Mouse (Mus musculus): ENCODE results near the gene Foxs1. TPM values are rescaled to one million over a fixed set of nuclear protein-coding genes. Genes with fewer than 3 reads are reported as not detected.
A peak's percentile ranks its signal among the peaks of the same experiment; 100 is the strongest.

Gene Foxs1
- 1.6 and 1.8 TPM in 2 replicates for polyA plus RNA-seq (2016; fragmentation: Nextera tagmentation; extraction: Ambion mirVana)

DNA sequence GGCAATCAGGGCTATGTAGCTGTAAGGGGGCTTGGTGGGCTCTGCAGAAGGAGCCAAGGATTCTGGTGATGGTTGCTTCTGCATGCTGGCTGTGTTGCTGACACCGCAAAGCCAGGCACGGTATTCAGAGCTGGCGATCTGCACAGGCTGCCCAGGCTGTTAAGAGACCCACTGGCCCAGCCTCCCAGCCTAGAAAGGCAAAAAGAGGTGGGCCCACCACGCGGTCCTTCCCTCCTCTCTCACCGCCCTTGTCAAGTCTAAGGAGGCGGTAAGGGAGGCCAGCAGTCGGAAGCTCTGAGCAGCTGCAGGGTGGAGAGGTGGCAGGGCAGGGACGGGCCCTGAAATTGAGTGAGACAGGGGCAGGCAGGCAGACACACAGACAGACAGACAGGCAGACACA lies at the start of gene Foxs1:
Gene Foxs1 (minus strand): TSS at position 161 of the 400 bp plus-strand sequence.
- WGBS: 40% methylated on average over 9 of the region's 9 CpGs
- no peaks in the 10 kb centered on the region for H3K9me3 ChIP-seq
- H3K36me3 ChIP-seq (replicated peaks): no peaks in the 10 kb centered on the region
- no peak within 1 kb of the TSS for H3K4me2 ChIP-seq
- no peaks in the 10 kb centered on the region for H3K4me1 ChIP-seq
- H3K27me3 ChIP-seq: peaks cover 24% of the 10 kb centered on the region
- H3K27ac ChIP-seq: no peak within 1 kb of the TSS
- ATAC-seq (ENCODE audit: low FRiP score): no peak
- H3K4me3 ChIP-seq (replicated peaks): no peak within 1 kb of the TSS
- H3K9ac ChIP-seq: no peak within 1 kb of the TSS

DNA sequence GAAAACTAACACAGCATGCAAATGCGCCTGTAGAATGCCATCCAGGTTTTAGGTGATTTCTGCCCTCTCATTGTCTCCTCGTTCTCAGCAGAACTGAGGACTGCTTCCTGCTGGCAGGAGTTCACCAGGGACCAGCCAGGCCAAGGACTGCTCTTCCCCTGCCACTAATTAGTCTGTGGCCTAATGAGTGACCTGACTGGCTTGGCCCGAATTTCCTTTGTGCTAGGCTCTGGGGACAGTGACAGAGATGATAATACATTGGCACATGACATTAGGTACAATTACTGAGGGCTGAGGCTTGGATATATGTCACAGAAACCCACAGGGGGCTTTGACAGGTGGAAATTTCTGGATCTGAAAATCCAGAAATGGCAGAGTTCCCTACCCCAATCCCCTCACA lies 44.0 kb upstream of the Foxs1 start:
- H3K36me3 ChIP-seq (replicated peaks): no peaks in the 10 kb centered on the region
- H3K27me3 ChIP-seq: no peaks in the 10 kb centered on the region; the same call in 1 of the 2 replicates
- no peak overlapping the region for H3K4me3 ChIP-seq (replicated peaks)
- no peak overlapping the region for H3K9ac ChIP-seq
- no peak overlapping the region for H3K27ac ChIP-seq
- no peak overlapping the region for H3K4me2 ChIP-seq
- H3K4me1 ChIP-seq: no peaks in the 10 kb centered on the region
- WGBS: 46% methylated on average over 3 of the region's 3 CpGs
- no peak for ATAC-seq (ENCODE audit: low FRiP score)
- H3K9me3 ChIP-seq: no peaks in the 10 kb centered on the region

DNA sequence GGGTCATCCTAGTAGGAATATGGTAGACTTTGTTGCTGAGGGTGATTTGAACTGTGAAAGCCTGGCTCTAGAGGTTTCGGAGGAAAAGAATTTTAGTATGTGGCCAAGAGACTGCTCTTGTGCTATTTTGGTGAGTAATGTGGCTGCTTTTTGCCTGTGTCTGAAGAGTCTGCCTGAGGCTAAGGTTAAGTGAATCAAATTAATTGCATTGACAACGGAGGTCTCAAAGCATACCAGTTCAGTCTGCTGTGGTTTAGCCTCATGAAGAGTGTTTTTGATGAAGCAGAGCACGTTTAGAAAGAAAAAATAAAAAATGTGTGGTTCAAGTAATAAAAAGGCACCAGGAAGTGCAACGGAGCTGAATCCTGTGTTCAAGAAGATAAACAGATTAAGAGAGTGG lies 32.5 kb upstream of the Foxs1 start:
- no peak overlapping the region for H3K4me3 ChIP-seq (replicated peaks)
- H3K27ac ChIP-seq: no peak overlapping the region
- H3K9ac ChIP-seq: no peak overlapping the region
- ATAC-seq (ENCODE audit: low FRiP score): no peak
- H3K27me3 ChIP-seq: peaks cover 7% of the 10 kb centered on the region
- H3K36me3 ChIP-seq (replicated peaks): no peaks in the 10 kb centered on the region
- no peak overlapping the region for H3K4me2 ChIP-seq
- WGBS: 75% methylated on average over 4 of the region's 4 CpGs
- H3K4me1 ChIP-seq: peaks cover 9% of the 10 kb centered on the region; the same call in 1 of the 2 replicates
- H3K9me3 ChIP-seq: no peaks in the 10 kb centered on the region

DNA sequence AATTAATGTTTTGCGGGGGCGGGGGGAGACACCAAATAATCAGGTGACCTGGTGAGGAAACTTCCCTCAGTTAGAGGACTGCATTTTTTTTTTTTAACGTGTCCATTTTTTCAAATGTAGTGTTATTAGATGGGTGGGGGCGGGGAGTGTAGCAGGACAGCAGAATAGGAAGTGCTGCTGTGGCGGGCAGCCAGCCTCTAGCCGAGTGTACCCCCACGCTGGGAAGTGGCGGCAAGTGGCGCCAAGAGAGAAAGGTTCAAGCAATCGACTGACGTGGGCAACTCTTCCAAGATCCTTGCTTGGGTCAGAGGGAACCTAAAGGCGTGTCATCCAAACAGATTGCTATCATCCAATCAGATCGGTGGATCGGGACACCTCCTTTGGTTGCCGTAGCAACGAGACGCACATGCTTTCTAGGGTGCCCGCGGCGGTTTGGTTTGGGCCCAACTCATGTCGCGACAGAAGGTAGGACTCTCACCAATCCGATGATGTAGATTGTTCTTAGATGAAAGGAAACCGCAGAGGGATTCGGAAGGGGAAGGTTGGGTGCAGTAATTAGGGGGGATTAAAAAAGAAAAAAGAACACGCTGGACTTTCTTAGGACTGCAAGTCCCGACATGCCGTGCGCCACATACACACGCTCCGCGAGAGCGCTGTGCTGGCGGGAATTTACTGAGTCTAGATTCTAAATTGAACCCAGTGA lies 29.2 kb upstream of the Foxs1 start, which contains the start of gene Ttll9:
Gene Ttll9 (plus strand): TSS at position 395 of the 703 bp plus-strand sequence.
- 1% methylated on average over 34 of the region's 34 CpGs for WGBS
- no peaks in the 10 kb centered on the region for H3K36me3 ChIP-seq (replicated peaks)
- H3K4me1 ChIP-seq: peaks cover 9% of the 10 kb centered on the region; the same call in 1 of the 2 replicates
- peak within 1 kb of the TSS; percentile 70 for H3K4me2 ChIP-seq
- no peak within 1 kb of the TSS for H3K27ac ChIP-seq
- no peaks in the 10 kb centered on the region for H3K9me3 ChIP-seq
- peaks cover 15% of the 10 kb centered on the region for H3K27me3 ChIP-seq
- peak within 1 kb of the TSS; percentile 41 for H3K4me3 ChIP-seq (replicated peaks)
- peak within 1 kb of the TSS; percentile 64 for H3K9ac ChIP-seq
- peak; percentile 96 for ATAC-seq (ENCODE audit: low FRiP score)

DNA sequence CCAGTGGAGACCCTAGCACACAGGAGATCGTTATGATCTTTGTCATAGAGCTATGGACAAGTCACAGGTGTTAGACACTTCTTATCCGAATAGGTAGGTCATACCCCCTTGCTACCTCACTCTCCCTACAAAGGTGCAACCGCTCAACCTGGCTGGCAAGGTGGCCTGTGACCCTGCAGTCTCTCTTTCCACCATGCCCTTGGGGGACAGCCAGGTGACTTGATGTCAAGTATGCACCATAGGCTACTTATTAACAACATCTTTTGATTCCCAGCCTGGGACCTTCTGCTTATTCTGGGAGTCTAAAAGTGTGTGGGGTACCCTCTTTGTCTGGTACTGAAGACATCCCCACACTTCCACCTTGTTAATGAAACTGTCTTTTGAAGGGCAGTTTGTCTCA lies 25.1 kb upstream of the Foxs1 start:
- H3K4me2 ChIP-seq: no peak overlapping the region
- H3K4me1 ChIP-seq: peaks cover 9% of the 10 kb centered on the region; the same call in 1 of the 2 replicates
- no peak overlapping the region for H3K27ac ChIP-seq
- peaks cover 28% of the 10 kb centered on the region for H3K27me3 ChIP-seq
- no peaks in the 10 kb centered on the region for H3K9me3 ChIP-seq
- ATAC-seq (ENCODE audit: low FRiP score): no peak
- no peaks in the 10 kb centered on the region for H3K36me3 ChIP-seq (replicated peaks)
- H3K4me3 ChIP-seq (replicated peaks): no peak overlapping the region
- no peak overlapping the region for H3K9ac ChIP-seq
- WGBS: 78% methylated on average over 3 of the region's 3 CpGs

DNA sequence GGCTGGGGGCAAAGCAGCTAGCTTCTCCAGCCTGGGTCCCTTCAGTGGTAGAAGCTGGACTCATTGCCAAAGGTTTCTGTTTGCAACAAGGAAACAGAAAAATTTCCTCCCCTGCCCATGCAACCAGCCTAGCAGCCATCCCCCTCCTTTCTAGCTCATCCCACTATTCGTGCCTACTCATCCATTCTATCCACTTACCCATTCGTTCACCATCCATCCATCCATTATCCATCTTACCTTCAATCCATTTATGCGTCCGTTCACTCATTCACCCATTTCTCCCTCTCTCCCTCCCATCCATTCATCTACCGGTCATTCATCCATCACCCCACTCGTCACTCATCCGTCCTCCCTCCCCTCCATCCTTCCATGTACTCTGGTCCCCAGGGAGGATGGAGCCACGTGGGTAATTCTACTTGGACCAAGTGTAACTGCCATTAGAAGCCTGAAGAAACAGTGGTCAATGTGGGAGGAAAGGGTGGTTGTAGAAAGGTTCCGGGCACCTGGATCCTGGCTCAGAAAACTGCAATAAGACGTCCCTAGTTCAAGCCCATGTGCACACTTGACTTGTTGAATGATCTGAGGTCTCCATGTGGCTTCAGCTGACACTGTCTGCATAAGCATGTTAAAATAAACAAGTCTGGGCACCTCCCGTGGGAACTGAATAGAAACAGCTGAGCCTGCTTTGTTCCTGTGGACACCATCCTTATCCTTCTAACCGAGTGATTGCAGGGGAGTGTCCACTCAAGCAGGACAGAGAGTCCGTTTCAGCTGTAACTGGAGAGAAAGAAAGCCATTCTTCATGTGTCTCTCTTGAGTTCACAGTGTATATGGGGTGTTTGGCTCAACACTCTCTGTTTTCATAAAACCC lies 19.1 kb upstream of the Foxs1 start:
- Histone ChIP-seq H3K4me3 (replicated peaks) (peak overlapping the region; percentile 76), H3K36me3 (replicated peaks) (no peaks in the 10 kb centered on the region), H3K4me1 (peaks cover 22% of the 10 kb centered on the region), H3K4me2 (peak overlapping the region; percentile 99), H3K9ac (peak overlapping the region; percentile 82), H3K9me3 (no peaks in the 10 kb centered on the region), H3K27me3 (peaks cover 59% of the 10 kb centered on the region), H3K27ac (0 out of 2 replicates have a peak overlapping the region, but pooled peaks have one; percentile 25)
- WGBS: 17% methylated on average over 13 of the region's 13 CpGs
- ATAC-seq (ENCODE audit: low FRiP score): peak; percentile 49

DNA sequence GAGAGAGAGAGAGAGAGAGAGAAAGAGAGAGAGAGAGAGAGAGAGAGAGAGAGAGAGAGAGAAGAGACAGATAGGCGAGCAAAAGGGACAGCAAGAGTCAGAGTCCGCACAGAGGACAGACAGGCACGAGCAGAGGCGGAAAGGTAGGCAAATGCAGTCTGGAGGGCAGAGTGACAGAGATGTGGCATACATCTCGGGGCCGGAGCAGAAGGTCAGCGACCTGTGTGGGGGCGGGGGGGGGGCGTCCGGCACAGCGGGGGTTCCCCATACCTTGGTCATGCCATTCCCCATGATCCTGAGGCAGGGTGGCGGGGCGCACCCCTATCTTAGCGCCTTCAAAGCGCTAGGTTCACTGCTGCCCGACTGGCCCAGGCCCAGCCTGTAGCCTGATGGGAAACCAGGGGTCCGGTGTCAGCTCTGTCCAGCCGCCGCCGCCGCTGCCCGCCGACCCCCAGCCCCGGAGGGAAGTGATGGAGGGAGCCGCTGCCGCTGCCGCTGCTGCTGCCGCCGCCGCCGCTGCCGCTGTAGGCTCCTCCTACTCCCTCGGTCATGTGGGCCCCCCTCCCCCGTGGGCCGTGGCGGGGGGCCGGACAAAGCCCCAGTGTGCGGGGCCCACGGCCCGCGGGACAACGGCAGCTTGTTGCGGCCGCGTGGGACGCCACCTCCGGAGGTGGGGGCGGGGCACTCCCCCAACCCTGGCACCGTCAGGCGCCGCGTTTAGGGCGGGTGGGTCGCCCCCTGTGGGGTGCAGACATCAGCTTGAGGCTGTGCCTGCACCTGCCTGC lies 18.2 kb upstream of the Foxs1 start, which contains the start of gene Dusp15:
Gene Dusp15 (minus strand): TSS at position 634 of the 785 bp plus-strand sequence.
- 1% methylated on average over 49 of the region's 54 CpGs for WGBS
- Histone ChIP-seq H3K36me3 (replicated peaks) (no peaks in the 10 kb centered on the region), H3K9me3 (no peaks in the 10 kb centered on the region), H3K27ac (0 out of 2 replicates have a peak within 1 kb of the TSS, but pooled peaks have one; percentile 25), H3K4me1 (peaks cover 26% of the 10 kb centered on the region), H3K9ac (peak within 1 kb of the TSS; percentile 82), H3K27me3 (peaks cover 54% of the 10 kb centered on the region), H3K4me3 (replicated peaks) (peak within 1 kb of the TSS; percentile 76), H3K4me2 (peak within 1 kb of the TSS; percentile 99)
- peak; percentile 81 for ATAC-seq (ENCODE audit: low FRiP score)

DNA sequence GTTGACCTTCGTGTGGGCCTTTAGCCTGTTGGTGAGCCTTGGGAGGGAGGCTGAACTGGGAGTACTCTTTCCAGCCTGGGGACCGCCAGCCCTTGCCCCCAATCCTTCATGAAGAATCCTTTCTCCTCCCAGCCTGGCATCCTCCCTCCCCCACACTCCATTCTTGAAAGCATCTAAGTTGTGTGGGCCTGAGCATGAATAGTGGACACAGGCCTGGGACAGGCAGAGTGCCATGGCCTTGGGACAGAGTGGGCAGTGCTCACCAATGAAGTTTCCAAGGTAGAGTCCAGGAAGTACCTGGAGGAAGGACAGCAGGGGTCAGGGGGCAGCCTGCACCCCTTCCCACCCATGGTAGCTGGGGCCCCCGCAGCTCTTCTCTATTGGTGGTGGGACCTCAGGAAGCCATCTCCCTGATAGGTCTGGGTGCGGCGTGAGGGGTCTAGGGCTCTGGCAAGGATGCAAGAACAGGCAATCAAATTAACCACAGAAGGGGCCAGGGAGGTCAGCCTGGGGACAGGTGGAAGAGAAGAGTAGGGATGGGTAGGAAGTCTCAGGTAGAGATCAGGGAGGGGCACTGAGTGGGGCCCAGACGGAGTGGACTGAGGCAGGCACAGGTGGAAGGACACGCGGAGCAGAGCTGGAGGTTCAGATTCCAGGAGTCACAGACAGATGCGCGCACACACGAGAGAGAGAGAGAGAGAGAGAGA lies 17.5 kb upstream of the Foxs1 start:
- Histone ChIP-seq H3K36me3 (replicated peaks) (no peaks in the 10 kb centered on the region), H3K9ac (peak overlapping the region; percentile 82; the same call in 1 of the 2 replicates), H3K4me1 (peaks cover 26% of the 10 kb centered on the region), H3K27ac (no peak overlapping the region), H3K4me3 (replicated peaks) (peak overlapping the region; percentile 76), H3K27me3 (peaks cover 55% of the 10 kb centered on the region), H3K4me2 (peak overlapping the region; percentile 99), H3K9me3 (no peaks in the 10 kb centered on the region)
- ATAC-seq (ENCODE audit: low FRiP score): no peak; the same call in 1 of the 2 replicates
- WGBS: 34% methylated on average over 11 of the region's 11 CpGs

DNA sequence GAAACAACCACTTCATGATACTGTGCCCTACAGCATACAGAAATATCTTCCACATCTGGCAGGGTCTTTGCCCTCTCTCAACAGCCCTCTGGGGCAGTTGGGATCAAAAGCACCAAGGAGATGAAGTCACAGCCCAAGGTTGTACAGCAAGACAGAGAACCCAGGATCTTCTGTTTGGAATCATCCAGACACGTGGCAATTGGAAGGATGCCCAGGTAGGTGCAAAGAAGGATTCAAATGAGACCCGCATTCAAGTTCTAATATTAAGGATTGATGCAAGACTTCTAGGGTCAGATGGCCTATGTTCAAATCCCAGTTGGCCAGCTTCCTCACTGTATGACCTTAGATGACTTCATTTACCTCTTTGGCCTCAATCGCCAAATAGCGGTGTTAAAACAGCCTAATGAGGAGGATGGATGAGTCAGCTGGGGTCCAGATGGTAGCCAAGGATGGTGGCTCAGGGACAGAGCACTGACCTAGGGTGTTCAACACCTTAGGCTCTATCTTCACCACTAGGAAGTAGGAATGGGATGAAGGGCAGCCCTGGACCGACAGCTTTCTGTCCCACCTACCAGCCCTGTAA lies 15.5 kb upstream of the Foxs1 start:
- H3K27me3 ChIP-seq: peaks cover 74% of the 10 kb centered on the region
- WGBS: 87% methylated on average over 5 of the region's 5 CpGs

DNA sequence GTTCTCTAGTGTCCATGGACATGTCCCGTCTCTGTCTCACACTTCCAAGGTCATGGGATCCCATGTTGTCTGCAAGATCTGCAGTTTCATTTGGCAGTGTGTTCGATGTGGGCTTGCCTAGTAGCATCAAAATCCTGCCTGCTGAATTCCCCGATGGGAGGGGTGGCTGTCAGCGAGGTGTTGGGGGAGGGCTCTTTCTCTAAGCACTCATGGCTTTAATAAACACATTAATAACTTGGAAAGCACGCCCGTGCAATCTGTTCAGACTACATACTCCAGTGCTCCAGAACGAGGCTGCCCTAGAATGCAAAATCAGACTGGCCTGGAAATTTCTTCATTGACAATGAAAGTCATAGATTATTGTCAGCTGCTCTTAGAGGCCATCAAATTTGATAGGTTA lies 14.1 kb upstream of the Foxs1 start:
- no peak overlapping the region for H3K9ac ChIP-seq
- H3K36me3 ChIP-seq (replicated peaks): no peaks in the 10 kb centered on the region
- no peak overlapping the region for H3K4me3 ChIP-seq (replicated peaks)
- peaks cover 35% of the 10 kb centered on the region for H3K4me1 ChIP-seq
- peaks cover 81% of the 10 kb centered on the region for H3K27me3 ChIP-seq
- no peak for ATAC-seq (ENCODE audit: low FRiP score)
- no peak overlapping the region for H3K27ac ChIP-seq
- H3K9me3 ChIP-seq: no peaks in the 10 kb centered on the region
- no peak overlapping the region for H3K4me2 ChIP-seq
- 63% methylated on average over 7 of the region's 7 CpGs for WGBS

More for the DNA sequence above, 15.5 kb upstream of the Foxs1 start:
- no peaks in the 10 kb centered on the region for H3K36me3 ChIP-seq (replicated peaks)
- H3K4me2 ChIP-seq: no peak overlapping the region
- ATAC-seq (ENCODE audit: low FRiP score): no peak
- peaks cover 30% of the 10 kb centered on the region for H3K4me1 ChIP-seq
- no peaks in the 10 kb centered on the region for H3K9me3 ChIP-seq
- no peak overlapping the region for H3K4me3 ChIP-seq (replicated peaks)
- no peak overlapping the region for H3K9ac ChIP-seq
- H3K27ac ChIP-seq: no peak overlapping the region

DNA sequence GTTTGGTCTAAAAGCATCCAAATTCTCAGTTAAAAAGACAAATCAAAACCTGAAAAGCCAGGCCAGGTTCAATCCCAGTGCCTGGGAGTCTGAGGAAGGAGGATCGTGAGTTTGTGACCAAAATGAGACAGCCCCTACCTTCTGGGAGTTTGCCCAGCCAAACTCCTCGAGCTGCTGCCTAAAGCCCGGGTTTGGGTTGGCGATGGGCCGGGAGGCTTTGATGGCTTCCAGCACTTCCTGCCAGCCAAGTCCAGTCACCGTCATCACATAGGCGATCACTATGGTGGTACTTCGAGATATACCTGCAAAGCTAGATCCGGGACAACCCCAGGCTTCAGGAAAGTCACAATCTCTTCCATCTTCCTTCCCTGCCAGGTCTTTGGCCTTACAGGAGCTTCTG lies 11.0 kb upstream of the Foxs1 start:
- peaks cover 90% of the 10 kb centered on the region for H3K27me3 ChIP-seq
- H3K4me2 ChIP-seq: no peak overlapping the region
- no peak for ATAC-seq (ENCODE audit: low FRiP score)
- WGBS: 65% methylated on average over 9 of the region's 9 CpGs
- no peaks in the 10 kb centered on the region for H3K36me3 ChIP-seq (replicated peaks)
- H3K9me3 ChIP-seq: no peaks in the 10 kb centered on the region
- H3K9ac ChIP-seq: no peak overlapping the region
- H3K4me3 ChIP-seq (replicated peaks): no peak overlapping the region
- H3K4me1 ChIP-seq: peaks cover 20% of the 10 kb centered on the region
- no peak overlapping the region for H3K27ac ChIP-seq

All from forebrain, embryonic 12.5 days (tissue).